Mouse (Mus musculus): ENCODE measurements around the gene Dlg2.
A peak's percentile ranks its signal among the peaks of the same experiment; 100 is the strongest.

Dlg2 gene

GRCm38 (mm10) chr7:91090830-91091683 is 614.6 kb downstream of the Dlg2 start:
- DNase-seq: peak; percentile 6 to 17

GRCm38 (mm10) chr7:91096467-91096866 is 620.0 kb downstream of the Dlg2 start:
- no peak for DNase-seq

GRCm38 (mm10) chr7:91098521-91098920 is 622.0 kb downstream of the Dlg2 start:
- DNase-seq: no peak

GRCm38 (mm10) chr7:91109575-91109974 is 633.1 kb downstream of the Dlg2 start:
- DNase-seq: no peak

GRCm38 (mm10) chr7:91132128-91132527 is 655.7 kb downstream of the Dlg2 start:
- DNase-seq: no peak

- no peak for DNase-seq
Observed at GRCm38 (mm10) chr7:91154096-91154495, 677.6 kb downstream of the Dlg2 start.

GRCm38 (mm10) chr7:91159144-91159543 is 682.7 kb downstream of the Dlg2 start:
- DNase-seq: no peak

- no peak for DNase-seq
Observed at GRCm38 (mm10) chr7:91161643-91162175, 685.2 kb downstream of the Dlg2 start.

- no peak for DNase-seq
Observed at GRCm38 (mm10) chr7:91173560-91173959, 697.1 kb downstream of the Dlg2 start.

GRCm38 (mm10) chr7:91188211-91188610 is 711.7 kb downstream of the Dlg2 start:
- no peak for DNase-seq

- no peak for DNase-seq
Observed at GRCm38 (mm10) chr7:91199372-91199771, 722.9 kb downstream of the Dlg2 start.

GRCm38 (mm10) chr7:91208083-91208852 is 731.8 kb downstream of the Dlg2 start:
- DNase-seq: no peak

GRCm38 (mm10) chr7:91208973-91209372 is 732.5 kb downstream of the Dlg2 start:
- DNase-seq: no peak

GRCm38 (mm10) chr7:91212236-91212635 is 735.8 kb downstream of the Dlg2 start:
- no peak for DNase-seq

- DNase-seq: no peak
Observed at GRCm38 (mm10) chr7:91214921-91215320, 738.4 kb downstream of the Dlg2 start.

- peak; percentile 4 to 6 for DNase-seq
Observed at GRCm38 (mm10) chr7:91218321-91218987, 742.0 kb downstream of the Dlg2 start.

GRCm38 (mm10) chr7:91226442-91226841 is 750.0 kb downstream of the Dlg2 start:
- peak; percentile 79 to 83 for DNase-seq

GRCm38 (mm10) chr7:91241718-91242117 is 765.2 kb downstream of the Dlg2 start:
- DNase-seq: no peak

- DNase-seq: no peak
Observed at GRCm38 (mm10) chr7:91261672-91262030, 785.2 kb downstream of the Dlg2 start.

- peak; percentile 60 to 67 for DNase-seq
Observed at GRCm38 (mm10) chr7:91262031-91262951, 785.8 kb downstream of the Dlg2 start.

- peak; percentile 22 to 50 for DNase-seq
Observed at GRCm38 (mm10) chr7:91262998-91263397, 786.5 kb downstream of the Dlg2 start.

- peak in 1 of 2 experiments; percentile 9 for DNase-seq
Observed at GRCm38 (mm10) chr7:91267764-91268163, 791.3 kb downstream of the Dlg2 start.

All from cerebellum, postnatal 14 days (tissue).